Mouse (Mus musculus): ENCODE measurements around the gene Tbx10.

DNA sequence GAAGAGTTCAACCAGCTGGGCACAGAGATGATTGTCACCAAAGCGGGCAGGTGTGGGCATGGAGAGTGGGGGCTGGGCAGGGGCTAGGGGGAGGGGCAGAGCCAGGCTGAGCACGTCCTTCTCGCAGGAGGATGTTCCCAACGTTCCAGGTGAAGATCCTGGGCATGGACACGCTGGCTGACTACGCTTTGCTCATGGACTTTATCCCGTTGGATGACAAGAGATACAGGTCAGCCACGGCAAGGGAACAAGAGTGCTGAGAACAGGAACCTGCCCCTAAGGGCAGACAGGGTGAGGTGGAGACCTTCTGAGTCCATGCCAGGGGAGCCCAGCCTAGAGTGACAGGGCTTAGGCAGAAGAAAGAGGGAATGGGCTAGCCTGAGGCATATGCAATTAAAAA lies 4.2 kb downstream of the Tbx10 start:
- no peak for TF ChIP-seq CTCF (IDR thresholded peaks at IDR 0.05; ENCODE audit: borderline replicate concordance, extremely low read depth, insufficient read depth, insufficient read length)
- TF ChIP-seq POLR2A (IDR thresholded peaks at IDR 0.05; ENCODE audit: borderline replicate concordance, extremely low read depth, insufficient read depth, insufficient read length, poor library complexity, severe bottlenecking): no peak
